ENCODE assay signal across 8 mouse cellular contexts in genomic region chr13:42050160-42050559, GRCm38 (mm10). TPM values are rescaled to one million over a fixed set of nuclear protein-coding genes. Genes with fewer than 3 reads are reported as not detected.
DNase-seq lines count a peak whose midpoint lies in the region; ATAC-seq lines count a peak whose summit lies in the region.

No protein-coding gene starts in this region.

- peak overlapping the region in 1 of 2 experiments; percentile 80; a peak in 2 of 4 replicates for H3K4me3 ChIP-seq in heart, embryonic 14.5 days (ENCODE audit: control insufficient read depth in 1 of 2, insufficient read depth in 1 of 2, low read depth in 1 of 2, low read length in 2 of 2)
- peak overlapping the region; percentile 91 for H3K4me3 ChIP-seq in forebrain, embryonic 11.5 days (ENCODE audit: low read depth, low read length)
- peak overlapping the region; percentile 91 for H3K4me3 ChIP-seq in liver, embryonic 12.5 days

- H3K36me3 ChIP-seq in heart, embryonic 14.5 days (ENCODE audit: control insufficient read depth, insufficient read depth, low read length), result peaks cover under 1% of the 10 kb centered on the region; the same call in 1 of the 2 replicates
- no peaks in the 10 kb centered on the region for H3K36me3 ChIP-seq in forebrain, embryonic 11.5 days (ENCODE audit: control insufficient read depth, insufficient read depth, low read length)
- no peaks in the 10 kb centered on the region for H3K36me3 ChIP-seq in liver, embryonic 12.5 days

- ATAC-seq in heart, embryonic 14.5 days (ENCODE audit: insufficient number of reproducible peaks, insufficient read depth, low FRiP score, low read depth), result no peak
- no peak for ATAC-seq in forebrain, embryonic 11.5 days (replicated peaks; ENCODE audit: low FRiP score)
- ATAC-seq in liver, embryonic 12.5 days, result no peak

- H3K27ac ChIP-seq in heart, embryonic 14.5 days (replicated peaks in 1 of 2; ENCODE audit: control insufficient read depth in 1 of 2, insufficient read depth in 1 of 2, low read depth in 2 of 2, low read length in 2 of 2), result peak overlapping the region in 1 of 2 experiments; percentile 88; a peak in 1 of 4 replicates
- H3K27ac ChIP-seq in forebrain, embryonic 11.5 days (ENCODE audit: low read depth, low read length), result no peak overlapping the region
- peak overlapping the region; percentile 88 for H3K27ac ChIP-seq in liver, embryonic 12.5 days

- DNase-seq in heart, adult 9 months (ENCODE audit: low spot score in 2 of 2), result no peak
- DNase-seq in CD4-positive helper T cell, adult 2 months (ENCODE audit: low read depth, low spot score), result peak; percentile 41
- no peak for DNase-seq in forebrain, embryonic 11.5 days (ENCODE audit: low spot score)
- DNase-seq in spleen, adult 12 weeks (ENCODE audit: low spot score), result no peak
- DNase-seq in urinary bladder, adult 2 months (ENCODE audit: low spot score), result no peak
- no peak for DNase-seq in left cerebral cortex, adult 11 months (ENCODE audit: low spot score)

- peak overlapping the region; percentile 88 for H3K9ac ChIP-seq in heart, embryonic 14.5 days (ENCODE audit: low read length)
- H3K9ac ChIP-seq in forebrain, embryonic 11.5 days (ENCODE audit: low read length), result no peak overlapping the region
- H3K9ac ChIP-seq in liver, embryonic 12.5 days, result peak overlapping the region; percentile 79

- peaks cover 0 to 16% of the 10 kb centered on the region in 2 experiments; a peak in 2 of 4 replicates for H3K4me1 ChIP-seq in heart, embryonic 14.5 days (ENCODE audit: control insufficient read depth in 2 of 2, insufficient read depth in 2 of 2, low read length in 2 of 2)
- peaks cover 7% of the 10 kb centered on the region; the same call in 1 of the 2 replicates for H3K4me1 ChIP-seq in forebrain, embryonic 11.5 days (replicated peaks; ENCODE audit: control insufficient read depth, insufficient read depth, low read length)
- H3K4me1 ChIP-seq in liver, embryonic 12.5 days, result peaks cover 34% of the 10 kb centered on the region

- H3K9me3 ChIP-seq in heart, embryonic 14.5 days (ENCODE audit: control insufficient read depth, low read length), result no peaks in the 10 kb centered on the region
- H3K9me3 ChIP-seq in forebrain, embryonic 11.5 days (ENCODE audit: control insufficient read depth, low read length), result no peaks in the 10 kb centered on the region
- H3K9me3 ChIP-seq in liver, embryonic 12.5 days (replicated peaks), result no peaks in the 10 kb centered on the region

- peak overlapping the region; percentile 73 for H3K4me2 ChIP-seq in heart, embryonic 14.5 days (ENCODE audit: low read length)
- H3K4me2 ChIP-seq in forebrain, embryonic 11.5 days (ENCODE audit: low read depth, low read length, severe bottlenecking), result peak overlapping the region; percentile 83
- peak overlapping the region; percentile 98 for H3K4me2 ChIP-seq in liver, embryonic 12.5 days

- H3K27me3 ChIP-seq in heart, embryonic 14.5 days (ENCODE audit: control insufficient read depth, insufficient read depth, low read length), result no peaks in the 10 kb centered on the region
- no peaks in the 10 kb centered on the region for H3K27me3 ChIP-seq in forebrain, embryonic 11.5 days (ENCODE audit: control insufficient read depth, insufficient read depth, low read length)
- H3K27me3 ChIP-seq in liver, embryonic 12.5 days (replicated peaks), result no peaks in the 10 kb centered on the region; the same call in 1 of the 2 replicates

- 6% methylated on average over 3 of the region's 3 CpGs for WGBS in heart, embryonic 14.5 days
- 7% methylated on average over 3 of the region's 3 CpGs for WGBS in forebrain, embryonic 11.5 days
- WGBS in liver, embryonic 12.5 days (ENCODE audit: insufficient replicate concordance), result 2% methylated on average over 3 of the region's 3 CpGs

RNA-seq across cellular contexts. Expression of gene Hivep1, which starts 1.7 kb away (rescaled TPM):
- polyA plus RNA-seq in heart, embryonic 14.5 days (2014; fragmentation: Nextera tagmentation; extraction: Ambion mirVana), result 7.9 and 10.6 TPM in 2 replicates
- 13.2 and 16.5 TPM in 2 replicates for polyA plus RNA-seq in forebrain, embryonic 11.5 days (2014; fragmentation: Nextera tagmentation; extraction: Ambion mirVana)
- polyA plus RNA-seq in liver, embryonic 12.5 days (2016; fragmentation: Nextera tagmentation; extraction: Ambion mirVana), result 4.4 and 4.6 TPM in 2 replicates
- polyA plus RNA-seq in urinary bladder, adult 2 months (2012; rRNA removed), result 13.5 and 18.0 TPM in 2 replicates
